Mouse (Mus musculus) erythroid progenitor cell, adult 5-6 weeks (primary cell): ENCODE measurements around the gene Pan3. TPM values are rescaled to one million over a fixed set of nuclear protein-coding genes. Genes with fewer than 3 reads are reported as not detected.
"Not testable (repeated sequence)": the region's sequence is repeated elsewhere in the genome, so short reads cannot be mapped to it uniquely, and the experiment has no call there.

Experiments
- ATAC-seq: replicated peaks from 2 replicates; pipeline ENCODE4 v1.8.0; 2016; ENCODE audit warnings: moderate number of reproducible peaks, mild to moderate bottlenecking, moderate TSS enrichment, inconsistent platforms; ENCODE audit not compliant: poor library complexity, low FRiP score, severe bottlenecking
- total RNA-seq, 2 experiments: library from RNA; stranded (forward) in 1 of 2; stranded (reverse) in 1 of 2; fragments of 150-400 nt in 1 of 2; fragments of 186-747, 209-891 nt in 1 of 2; gene quantifications; 2 replicates each; pipeline versions ENCODE4 v1.2.3 to v1.2.4; 2015 to 2017; ENCODE audit warnings: low replicate concordance in 2 of 2

The Pan3 gene
- total RNA-seq, 2 experiments from 2014 or later, result 157 to 399 TPM

DNA sequence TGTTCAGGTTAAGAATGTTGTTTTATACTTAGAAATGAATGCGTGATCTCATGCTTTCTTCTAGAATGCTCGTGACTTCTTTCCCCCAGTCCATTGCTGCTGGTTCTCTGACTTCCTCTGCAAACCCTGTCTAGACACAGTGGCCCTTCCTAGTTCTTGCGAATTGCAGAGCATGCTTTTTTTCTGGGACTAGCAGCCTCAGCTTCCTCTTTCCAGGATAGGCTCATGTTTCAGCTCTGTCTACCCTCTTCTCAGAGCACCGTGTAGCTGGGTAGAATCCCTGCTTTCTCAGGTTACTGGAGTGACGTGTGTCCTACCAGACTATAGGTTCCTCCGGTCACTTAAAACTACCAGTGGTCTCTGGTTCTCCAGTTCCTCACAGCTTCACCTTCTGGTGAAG, 112.3 kb downstream of the Pan3 start:
- no peak for ATAC-seq

DNA sequence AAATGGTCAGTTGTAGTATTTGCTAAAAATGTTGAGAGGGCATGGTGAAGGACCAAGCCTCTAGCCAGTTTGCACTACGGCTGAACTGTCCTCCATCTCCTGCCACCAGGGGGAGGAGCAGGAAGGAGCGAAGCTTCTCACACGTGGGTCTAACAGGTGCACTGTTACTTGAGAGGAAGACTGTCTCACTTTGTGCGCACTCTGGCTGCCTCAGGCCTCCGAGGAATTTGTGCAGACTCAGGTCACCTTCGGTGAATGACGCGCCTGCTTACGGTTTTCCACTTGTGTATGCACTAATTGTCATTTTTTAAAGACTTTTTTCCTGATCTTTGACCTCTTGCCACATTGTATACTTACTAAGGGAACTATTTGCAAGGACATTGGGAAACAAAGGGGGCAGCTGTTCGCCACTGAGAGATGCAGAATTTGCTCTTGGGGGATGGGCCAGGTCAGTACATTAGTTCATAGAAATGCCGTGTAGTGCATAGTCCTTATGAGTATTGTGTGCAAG, 115.8 kb downstream of the Pan3 start:
- no peak for ATAC-seq

DNA sequence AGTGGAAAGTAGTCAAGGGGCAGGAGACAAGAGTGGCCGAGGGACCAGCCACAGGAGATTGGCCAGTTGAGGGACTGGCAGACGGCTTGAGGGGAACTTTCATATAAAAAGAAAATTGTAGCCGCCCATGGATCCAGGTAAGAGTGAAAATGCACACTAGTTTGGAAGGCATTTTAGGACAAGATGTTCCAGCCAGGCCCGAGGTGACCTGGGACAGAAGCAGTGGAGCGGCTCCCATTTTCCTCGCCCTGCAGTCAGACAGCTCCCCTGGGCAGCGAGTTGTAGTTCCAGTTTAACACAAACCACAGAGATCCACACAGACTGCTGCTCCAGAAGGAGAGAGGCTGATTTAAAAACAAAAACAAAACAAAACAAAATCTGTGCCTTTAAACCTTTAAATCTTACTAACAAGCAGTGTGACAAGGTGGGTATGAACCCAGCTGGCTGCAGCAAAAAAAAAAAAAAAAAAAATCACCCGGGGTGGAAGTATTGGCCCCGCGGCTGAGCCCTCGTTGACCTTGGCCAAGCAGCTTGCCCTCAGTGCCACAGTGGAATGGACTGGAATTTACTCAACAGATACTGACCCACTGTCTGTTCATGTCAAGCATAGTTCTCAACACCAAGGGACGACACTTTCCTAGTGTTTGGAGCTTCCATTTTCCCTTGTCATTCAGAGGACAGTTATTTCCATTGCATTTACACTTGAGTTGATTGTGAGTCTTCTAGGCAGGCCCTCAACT, 119.2 kb downstream of the Pan3 start:
- ATAC-seq, result no peak

DNA sequence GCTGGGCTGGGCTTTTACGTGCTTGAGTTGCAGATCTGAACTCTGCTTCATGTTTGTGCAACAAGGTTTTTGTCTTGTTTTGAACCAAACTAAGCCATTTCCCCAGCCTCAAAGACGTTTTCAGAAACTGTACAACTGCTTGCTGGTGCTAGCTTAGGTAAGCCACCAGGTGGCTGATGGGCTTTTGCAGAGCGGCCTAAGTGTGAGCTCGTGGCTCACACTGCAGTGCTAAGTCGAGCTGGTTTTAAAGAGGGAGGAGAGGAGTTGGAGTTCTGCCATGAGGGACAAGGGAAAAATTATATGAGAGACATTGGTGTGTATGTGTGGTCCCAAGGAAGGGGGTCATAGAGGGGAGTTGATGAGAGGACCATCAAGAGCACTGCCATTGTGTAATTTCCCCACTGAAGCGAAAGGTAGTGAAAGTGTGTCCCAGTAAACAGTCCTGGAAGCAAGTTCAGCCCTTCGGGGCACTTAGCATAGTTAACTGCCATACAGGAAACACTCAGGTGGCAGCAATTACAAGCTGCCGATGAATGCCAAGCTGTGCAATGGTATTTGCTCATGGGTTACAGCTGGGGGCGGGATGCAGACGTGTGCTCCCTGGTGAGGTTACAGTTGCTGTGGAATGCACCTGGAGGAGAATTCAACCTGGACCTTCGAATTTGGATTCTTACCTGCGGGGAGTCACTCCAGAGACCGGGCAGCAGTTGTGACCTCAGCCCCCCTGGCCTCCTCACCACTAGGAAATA, 122.1 kb downstream of the Pan3 start:
- ATAC-seq, result no peak

DNA sequence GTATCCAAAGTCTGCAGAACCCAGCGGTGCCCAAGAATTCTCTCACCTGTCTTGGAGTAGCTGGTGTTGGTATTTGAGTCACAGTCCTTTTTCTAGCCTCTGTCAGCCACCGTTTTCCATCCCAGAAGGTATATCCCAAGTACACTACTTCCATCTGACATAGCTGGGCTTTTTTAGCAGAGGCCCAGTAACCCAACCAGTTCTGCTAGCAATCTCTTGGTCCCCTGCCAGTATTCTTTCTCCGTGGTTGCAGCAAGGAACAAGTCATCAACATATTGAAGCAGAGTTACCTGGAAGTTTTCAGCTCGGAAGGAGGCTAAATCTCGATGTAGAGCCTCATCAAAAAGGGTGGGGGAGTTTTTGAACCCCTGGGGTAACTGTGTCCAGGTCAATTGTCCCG, 127.7 kb downstream of the Pan3 start:
- not testable (repeated sequence) for ATAC-seq

DNA sequence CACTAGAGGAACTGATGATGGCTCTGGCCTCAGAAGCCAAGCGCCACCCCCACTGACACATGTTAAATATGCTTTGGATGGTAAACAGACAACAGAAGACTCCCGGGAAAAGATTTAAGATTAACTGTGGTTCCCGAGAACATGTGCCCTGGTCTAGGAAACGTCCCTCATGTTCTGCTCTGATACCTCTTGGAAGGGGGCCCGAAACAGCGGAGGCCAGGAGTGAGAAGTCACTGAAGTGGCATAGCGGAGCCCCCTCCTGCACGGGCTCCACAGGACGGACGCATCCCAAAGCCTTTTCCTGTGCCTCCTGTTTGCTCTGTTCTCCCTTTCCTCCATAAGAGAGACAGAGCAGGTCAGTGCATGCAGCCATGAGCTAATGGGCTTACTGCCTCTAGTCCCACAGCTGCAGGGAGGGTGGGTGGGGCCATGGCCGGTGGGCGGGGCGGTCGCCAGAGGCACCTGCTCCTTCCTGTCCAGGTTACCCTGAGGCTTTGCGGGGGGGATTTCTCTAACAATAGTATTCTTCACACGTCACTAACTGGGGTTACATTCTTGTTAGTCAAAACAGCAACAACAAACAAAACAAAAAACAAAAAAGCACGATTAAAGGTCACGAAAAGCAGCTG, 133.7 kb downstream of the Pan3 start:
- no peak for ATAC-seq

DNA sequence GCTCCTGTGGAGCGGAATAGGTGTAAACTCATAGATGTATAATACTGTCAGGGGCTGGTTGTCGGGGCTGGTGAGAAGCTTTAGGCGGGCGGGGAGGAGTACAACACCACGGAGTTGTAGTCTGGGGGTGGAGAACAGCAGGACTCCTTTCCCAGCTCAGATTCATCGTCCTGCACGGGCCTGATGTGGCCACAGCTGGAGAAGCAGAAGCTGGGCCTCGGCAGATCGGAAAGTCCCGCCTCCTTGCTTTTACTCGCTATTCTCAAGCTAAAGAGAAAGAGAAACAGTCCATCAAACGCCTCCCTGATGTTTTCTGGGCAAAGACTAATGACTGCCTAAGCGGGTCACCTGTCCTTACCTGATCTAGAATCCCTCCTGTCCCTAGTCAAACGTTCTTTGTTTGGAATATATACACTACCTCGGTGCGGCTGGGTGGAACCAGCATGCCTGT, 134.2 kb downstream of the Pan3 start:
- ATAC-seq, result no peak

DNA sequence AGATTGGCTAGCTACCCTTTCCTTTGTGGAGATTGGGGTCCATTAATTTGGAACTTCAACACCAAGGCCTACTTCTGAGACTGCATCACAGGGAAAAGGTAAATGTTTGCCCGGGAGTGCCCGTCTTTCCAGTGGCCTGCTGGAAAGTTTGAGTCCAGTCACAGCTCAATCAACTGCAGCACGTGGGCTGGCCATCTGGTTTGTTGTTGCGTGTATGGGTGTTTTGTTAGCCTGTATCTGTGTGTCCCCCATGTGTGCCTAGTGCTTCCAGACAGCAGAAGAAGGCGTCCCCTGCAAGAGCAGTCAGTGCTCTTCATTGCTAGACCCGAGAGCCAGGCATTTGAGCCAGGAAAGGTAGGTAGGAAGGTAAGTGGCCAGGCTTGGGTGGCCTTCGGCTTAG, 135.5 kb downstream of the Pan3 start:
- no peak for ATAC-seq

DNA sequence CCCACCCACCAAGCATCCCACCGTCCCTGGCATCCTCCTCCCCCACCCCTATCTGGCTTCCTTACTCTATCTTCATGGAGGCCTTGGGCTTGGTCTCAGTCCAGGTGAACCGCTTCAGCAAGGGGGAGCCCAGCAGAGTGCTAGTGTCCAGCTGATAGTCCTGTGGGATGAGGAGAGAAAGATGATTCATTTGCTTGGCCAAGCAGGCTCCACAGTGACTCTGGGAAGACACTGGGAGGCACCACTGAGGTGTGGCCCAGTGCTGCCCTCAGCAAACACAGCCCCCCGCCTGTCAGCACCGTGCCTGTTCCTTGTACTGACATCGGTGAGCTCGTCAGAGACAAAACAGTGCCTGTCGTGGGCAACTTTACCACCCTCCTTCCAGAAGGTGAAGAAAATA, 136.4 kb downstream of the Pan3 start:
- ATAC-seq, result no peak

DNA sequence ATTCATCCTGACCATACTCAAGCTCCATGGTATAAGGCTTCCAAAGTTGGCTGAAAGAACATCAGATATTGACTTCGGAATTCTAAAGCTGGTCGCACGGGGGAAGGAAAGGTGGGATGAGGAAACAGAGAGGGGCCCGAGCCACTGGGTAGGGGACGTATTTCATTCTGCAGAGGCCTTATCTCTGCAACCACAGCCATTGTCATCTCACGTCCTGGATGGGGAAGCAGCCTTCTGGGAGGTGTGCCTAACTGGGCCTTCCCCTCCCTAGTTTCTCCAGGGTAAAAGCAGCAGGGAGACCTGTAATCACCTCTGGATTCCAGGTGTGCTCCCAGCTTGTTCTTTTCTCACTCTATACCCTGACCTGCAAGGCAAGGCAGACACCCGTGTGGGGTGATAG, 142.7 kb downstream of the Pan3 start:
- ATAC-seq, result no peak

DNA sequence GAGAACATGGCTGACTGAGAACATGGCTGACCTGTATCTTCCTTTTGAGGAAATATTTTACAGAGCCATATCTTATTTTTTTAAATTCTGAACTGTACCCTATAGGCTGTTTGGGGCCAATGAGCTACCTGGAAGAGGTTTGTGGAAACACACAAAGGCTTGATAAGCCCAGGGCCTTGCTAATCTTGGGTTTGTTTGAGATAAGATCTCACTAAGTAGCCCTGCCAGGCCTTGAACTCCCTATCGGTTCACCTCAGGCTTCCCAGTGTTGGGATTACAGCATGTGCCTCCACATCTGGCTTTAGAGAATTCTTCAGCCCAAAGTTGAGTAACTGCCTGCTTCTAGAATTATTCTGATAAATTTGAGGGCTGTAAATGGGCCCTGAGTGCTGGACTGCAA, 143.6 kb downstream of the Pan3 start:
- no peak for ATAC-seq

DNA sequence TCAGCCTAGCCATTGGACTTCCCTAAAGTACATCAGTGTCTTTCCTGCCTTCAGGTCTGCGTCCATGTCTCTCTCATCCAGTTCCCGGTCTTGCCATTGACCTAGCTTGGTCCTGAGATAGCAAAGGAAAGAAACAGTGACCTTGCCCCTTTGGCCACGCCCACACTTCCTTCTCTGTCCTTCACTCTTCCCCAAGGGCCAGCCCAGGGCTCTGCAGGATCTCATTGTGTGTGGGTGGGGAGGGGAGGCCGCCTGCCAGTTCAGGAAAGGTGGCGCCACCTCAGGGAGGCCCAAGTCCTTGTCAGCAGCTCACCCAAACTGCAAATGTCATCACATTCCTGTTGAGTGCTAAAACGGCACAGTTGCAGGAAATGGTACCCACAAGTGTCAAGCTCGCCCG, 144.6 kb downstream of the Pan3 start:
- ATAC-seq, result 0 out of 2 replicates have a peak, but pooled peaks have one; percentile 28

DNA sequence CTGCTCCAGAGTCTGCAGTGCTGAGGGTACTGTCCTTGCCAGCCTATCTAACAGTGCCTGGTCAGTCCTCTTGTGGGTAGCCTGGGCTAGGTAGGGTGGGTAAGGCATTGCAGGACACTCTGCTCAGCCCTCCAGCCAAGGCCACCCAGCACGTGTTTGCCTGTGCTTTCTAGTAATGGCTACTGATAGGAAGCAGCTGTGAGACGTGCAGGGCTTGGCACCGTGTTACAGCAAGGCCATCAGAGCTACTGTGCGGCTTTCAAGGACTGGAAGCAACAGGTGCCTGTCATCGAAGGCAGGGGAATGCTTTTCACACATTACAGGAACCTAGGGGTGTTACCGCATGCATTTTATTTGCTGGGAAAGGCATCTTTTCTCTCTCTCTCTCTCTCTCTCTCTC, 147.0 kb downstream of the Pan3 start:
- ATAC-seq, result no peak

DNA sequence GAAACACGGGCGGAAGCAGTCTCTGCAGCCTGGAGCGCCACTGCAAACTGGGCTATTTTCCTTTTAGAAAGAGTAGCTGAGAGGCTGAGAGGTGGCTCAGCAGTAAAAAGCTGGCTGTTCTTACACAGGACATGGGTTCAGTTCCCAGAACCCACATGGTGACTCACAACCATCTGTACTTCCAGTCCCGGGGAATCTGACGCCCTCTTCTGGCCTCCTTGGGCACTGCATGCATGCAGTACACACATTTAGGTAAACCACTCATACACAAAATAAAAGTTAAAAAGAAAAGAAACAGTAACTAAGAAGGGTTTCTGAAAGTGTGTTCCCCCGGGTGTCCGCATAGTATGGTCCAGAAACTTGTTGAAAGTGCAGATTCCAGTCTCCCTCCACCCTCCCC, 149.2 kb downstream of the Pan3 start:
- ATAC-seq, result no peak

DNA sequence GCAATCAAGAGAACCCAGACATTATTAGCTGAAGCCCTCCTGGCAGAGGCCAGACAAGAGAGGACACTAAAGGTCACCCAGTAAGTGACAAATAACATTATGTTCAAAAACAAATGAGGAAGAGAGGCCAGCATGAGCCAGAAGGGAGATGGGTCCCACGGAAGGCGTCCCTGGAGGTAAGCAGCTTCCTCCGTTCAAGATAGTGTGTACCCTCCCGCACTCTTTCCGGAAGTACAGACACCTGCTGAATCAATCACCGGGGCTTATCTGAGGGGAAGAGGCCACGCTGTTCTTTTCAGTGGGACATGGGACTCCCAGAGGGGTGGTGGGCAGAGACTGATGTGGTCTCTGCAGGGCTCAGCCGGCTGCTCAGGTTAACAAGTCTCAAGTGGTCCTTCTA, 149.7 kb downstream of the Pan3 start:
- ATAC-seq, result no peak

DNA sequence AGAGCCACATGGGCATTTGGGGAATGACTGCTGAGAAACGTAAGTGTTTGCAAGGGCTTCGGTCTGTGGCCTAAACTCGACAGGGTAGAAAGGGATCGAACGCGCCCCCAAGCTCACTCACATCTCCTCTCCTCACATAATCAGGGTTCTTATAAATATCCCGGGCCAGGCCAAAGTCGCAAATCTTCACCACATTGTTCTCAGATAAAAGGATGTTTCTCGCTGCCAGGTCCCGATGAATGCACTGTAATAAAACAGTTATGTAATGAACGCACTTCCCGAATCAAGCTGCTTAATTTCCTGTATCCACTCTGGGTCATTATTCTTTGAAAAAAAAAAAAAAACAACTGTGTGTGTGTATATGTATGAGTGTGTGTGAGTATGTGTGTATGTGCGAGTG, 150.2 kb downstream of the Pan3 start:
- ATAC-seq, result no peak

DNA sequence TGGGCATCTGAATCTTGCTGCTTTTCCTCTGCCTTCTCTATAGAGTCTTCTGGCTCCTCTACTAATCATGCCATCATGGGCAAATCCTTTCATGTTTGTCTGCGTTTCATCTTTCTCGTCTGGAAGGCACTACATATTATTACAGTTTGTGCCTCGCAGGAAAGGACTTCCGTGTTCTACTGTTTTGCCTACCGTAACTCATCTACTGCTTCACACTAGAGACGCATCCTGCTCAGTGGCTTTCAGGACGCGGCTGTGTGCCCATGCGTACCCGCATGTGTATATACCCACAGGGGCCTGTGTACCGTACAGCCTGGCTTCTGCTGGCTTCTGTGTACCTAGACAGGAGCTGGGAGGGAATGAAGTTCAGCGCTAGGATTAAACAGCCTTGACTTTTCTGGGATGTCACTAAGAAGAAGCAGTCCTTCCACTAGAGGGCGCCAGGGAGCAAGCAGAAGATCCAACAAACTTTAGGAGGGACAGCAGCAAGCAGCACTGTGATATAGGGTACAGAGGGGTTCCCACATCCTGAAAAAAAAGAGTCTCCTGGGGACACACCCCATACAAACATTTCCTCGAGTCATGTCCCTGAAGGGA, 153.8 kb downstream of the Pan3 start:
- peak; percentile 67 for ATAC-seq

DNA sequence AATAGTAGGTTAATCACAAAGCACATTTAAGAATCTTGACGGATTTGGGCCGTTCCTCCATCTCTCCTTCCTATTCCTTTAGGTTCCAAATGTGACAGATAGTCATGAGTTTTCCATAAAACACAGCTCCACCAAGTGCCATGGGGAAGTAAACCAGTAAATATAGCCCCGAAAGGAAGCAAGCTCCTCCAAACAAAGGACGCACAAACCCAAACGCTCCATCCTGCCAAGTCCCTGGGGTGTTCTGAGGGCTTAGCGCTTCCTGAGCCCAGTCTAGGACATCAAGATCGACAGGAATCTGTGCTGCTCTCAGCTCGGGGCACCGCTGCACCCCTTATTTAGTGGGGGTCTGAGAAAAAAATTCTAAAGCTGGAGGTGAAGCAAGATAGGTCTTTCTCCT, 154.7 kb downstream of the Pan3 start:
- no peak for ATAC-seq

DNA sequence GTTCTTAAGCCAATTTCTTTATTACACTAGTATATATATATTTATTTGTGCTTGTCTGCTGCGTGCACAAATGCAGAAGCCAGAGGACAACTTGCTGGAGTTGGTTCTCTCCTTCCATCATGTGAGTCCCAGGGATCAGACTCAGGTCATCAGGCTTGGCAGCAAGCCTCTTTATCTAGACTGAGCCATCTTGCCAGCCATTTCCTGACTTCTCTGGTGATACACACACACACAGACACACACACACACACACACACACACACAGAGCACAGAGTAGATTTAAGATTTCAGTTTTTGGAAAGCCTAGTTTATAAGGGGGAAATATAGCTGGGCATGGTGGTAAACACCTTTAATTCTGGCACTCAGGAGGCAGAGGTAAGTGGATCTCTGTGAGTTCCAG, 155.1 kb downstream of the Pan3 start:
- no peak for ATAC-seq

DNA sequence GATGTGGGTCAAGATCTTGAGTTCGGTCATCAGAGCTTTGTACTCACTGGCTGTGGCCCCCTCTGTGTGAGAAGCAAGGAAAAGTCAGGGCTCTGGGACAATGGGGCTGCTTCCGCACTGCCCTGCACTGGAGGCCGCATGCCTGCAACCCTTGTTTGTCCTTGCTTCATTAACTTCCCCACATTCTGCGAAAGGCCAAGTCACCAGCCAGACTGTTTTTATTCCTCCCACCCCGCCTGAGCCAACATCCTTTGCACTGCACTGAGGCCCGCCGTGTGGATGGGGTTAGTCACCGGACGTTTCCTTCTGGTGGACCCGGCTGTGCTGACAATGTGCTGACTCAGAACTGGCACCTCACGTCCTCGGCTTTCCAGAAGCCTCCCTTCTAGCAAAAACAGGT, 159.9 kb downstream of the Pan3 start:
- ATAC-seq, result no peak
